Mouse (Mus musculus): ENCODE data around the gene Ptpn7.
"Not testable (repeated sequence)": the region's sequence is repeated elsewhere in the genome, so short reads cannot be mapped to it uniquely, and the experiment has no call there.

The Ptpn7 gene

DNA sequence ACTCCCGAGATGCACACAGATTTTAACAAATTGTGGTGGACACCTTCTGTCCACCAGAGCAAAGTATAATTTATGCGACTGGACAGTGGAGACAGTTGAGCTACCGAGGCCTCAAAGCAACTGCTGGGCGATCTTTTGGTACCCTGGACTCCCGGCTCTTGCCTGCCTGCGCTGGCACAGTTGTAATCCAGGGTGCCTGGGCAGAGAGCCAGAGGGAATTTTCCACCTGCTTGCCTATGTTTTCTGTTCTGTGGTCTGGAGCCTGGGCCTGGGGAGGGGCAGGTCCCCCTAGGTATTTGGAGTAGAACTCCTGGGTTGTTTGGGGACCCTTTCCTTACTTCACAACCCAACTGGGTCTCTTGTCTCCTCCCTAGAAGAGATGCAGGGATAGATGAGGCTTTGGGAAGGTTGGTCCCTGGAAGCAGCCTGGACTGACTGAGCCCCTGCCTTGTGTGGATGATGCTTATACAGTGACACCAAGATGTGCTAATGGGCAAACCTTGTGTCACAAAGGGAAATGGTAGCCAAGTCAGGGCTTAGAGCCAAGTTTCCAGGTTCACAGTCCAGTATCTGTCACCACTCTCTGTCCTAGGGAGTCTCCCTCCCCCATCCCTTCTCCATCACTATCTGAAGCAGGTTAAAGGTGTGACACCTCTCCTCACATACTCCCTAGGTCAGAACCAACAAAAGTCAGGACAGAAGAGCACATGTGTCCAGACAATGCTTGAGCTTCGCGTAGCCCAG lies 49.6 kb downstream of the Ptpn7 start:
- ATAC-seq (ENCODE audit: insufficient number of reproducible peaks, low FRiP score, low TSS enrichment): no peak

DNA sequence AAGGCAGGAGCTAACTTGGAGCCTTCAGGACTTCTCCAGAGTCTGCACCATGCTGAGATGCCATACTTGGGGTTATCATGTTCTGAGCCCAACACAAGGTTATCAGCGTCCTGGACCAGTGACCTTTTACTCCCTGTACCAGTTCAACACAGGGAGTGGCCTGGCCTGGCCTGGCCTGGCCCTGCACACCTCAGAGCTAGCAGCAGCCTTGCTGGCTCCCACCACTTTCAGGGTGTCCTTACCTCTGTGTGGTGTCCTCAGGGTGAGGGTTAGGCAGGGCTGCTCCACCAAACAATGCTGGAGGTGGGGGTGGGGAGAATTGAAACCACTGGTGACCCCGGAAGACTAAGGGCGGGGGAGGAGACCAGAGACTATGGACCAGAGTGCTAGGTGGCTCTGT lies 50.5 kb downstream of the Ptpn7 start:
- ATAC-seq (ENCODE audit: insufficient number of reproducible peaks, low FRiP score, low TSS enrichment): no peak

DNA sequence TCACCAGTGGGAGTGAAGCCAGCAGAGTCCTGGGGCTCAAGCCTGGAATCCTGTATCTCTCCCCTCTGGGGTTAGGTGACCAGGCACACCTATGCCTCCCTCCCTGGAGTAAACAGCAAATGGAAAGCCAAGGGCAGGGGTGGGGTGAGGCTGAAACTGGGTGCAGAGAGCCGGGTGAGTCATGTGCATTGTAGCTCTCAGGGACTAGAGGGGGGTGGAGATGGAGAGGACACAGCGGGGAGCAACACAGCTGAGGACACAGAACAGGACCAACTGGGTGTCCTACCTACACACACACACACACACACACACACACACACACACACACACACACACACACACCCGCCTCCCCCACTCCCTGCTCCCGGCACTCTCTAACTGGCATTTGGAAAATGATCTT lies 50.9 kb downstream of the Ptpn7 start:
- ATAC-seq (ENCODE audit: insufficient number of reproducible peaks, low FRiP score, low TSS enrichment): no peak

DNA sequence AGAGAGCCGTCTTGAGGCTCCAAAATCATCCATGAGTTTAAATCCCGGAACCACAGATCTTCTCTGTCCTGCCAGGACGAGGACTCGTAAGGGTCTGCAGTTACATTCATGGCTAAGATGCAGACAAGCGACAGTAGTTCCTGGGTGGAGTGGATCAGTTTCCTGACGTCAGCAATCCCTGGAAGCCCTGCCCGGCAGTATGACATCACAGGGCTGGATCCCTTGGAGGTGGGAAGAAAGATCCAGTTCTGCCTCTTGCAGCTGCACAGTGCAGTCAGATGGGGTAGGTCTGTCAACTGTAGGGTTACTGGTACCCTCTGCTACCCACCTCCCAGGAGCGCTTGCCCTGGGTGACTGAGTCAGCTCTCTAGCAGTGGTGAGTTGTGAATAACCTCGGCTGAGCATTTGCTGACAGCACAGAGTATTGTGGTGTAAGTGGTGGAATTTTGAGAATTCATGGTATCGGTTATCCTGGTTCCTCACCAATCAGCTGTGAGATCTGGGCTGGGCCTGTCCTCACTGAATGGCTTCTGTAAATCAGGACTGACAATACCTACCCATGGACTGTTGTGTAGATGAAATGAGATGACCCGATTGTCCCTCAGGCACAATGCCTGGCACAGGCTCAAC lies 51.6 kb downstream of the Ptpn7 start:
- no peak for ATAC-seq (ENCODE audit: insufficient number of reproducible peaks, low FRiP score, low TSS enrichment)

DNA sequence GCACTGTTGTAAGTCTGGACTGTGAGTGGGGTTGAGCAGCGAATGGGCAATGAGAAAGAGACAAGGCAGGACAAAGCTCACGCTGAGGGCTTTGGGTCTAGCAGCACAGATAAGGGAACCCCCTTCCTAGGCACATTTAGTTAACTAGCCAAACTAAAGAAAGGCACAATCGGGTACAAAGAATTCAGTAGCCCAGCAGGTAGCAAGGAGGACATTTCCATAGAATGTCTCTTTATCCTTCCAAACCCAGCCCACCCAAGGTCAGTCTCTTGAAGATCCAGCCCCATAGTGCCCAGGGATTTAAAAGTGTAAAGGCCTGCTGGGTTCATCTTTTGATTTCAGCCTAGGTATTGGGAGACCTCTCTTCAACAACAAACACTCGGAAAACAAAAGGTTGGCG lies 53.4 kb downstream of the Ptpn7 start:
- no peak for ATAC-seq (ENCODE audit: insufficient number of reproducible peaks, low FRiP score, low TSS enrichment)

DNA sequence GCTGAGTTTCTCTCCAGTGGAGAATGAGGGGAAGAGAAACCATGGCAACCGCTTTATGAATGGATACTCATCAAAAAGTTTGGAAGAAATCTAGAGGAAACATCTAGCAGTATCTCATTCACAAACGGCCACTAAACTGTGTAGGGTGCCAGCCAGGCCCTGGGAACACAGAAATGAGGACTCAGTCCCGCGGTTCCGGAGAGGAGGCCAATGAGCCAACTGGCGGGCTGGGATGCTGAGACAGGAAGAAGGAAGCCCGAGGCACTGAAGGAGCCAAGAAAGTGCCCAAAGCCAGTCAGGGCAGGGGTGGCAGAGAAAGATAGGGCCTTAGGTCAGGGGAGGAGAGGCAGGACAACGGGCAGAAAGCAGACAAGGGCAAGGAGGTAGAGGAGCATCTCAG lies 53.9 kb downstream of the Ptpn7 start:
- no peak for ATAC-seq (ENCODE audit: insufficient number of reproducible peaks, low FRiP score, low TSS enrichment)

DNA sequence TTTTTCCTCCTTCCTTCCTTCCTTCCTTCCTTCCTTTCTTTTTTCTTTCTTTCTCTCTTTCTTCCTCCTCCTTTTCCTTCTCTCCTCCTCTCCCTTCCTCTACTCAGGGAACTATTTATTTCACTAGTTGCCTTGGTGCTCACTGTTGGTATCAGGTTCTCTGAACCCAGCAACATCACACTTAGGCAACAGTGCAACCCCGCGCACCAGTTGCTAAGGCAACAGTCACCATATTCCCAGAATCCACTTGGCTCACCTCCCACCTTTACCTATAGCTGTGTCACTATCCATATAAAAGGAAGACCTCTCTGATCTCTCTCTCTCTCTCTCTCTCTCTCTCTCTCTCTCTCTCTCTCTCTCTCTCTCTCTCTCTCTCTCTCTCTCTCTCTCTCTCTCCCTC lies 54.5 kb downstream of the Ptpn7 start:
- ATAC-seq (ENCODE audit: insufficient number of reproducible peaks, low FRiP score, low TSS enrichment): not testable (repeated sequence)

DNA sequence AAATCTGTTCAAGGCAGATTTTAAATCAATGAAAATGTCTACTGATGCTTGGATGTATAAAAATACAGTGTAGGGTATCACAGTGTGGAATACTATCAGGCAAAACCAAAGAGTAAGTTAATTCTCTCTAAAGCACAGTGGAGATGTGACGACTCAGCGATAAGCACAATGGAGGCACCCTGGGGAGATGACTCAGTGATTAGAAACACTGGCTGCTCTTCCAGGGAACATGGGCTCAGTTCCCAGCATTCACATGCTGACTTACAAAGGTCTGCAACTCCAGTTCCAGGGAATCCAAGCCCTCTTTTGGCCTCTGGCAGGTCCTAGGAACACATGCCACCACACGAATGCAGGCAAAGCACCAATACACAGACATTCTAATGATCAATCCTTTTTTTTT lies 55.7 kb downstream of the Ptpn7 start:
- no peak for ATAC-seq (ENCODE audit: insufficient number of reproducible peaks, low FRiP score, low TSS enrichment)

DNA sequence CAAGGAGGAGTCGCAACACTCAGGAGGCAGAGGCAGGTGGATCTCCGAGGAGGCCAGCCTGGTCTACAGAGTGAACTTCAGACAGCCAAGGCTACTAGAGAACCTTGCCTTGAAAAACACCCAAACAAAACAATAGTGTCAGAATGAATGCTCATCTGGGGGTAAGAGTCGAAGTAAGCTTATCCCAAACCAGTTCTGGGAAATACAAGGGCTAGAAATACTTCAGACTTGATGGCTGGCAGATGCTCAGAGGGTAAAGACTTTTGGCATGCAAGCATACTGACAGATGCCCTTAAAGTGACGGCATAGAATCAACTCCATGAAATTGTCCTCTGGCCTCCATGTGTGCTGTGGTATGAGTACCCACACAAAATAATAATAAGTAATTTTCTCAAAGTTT lies 56.7 kb downstream of the Ptpn7 start:
- no peak for ATAC-seq (ENCODE audit: insufficient number of reproducible peaks, low FRiP score, low TSS enrichment)

DNA sequence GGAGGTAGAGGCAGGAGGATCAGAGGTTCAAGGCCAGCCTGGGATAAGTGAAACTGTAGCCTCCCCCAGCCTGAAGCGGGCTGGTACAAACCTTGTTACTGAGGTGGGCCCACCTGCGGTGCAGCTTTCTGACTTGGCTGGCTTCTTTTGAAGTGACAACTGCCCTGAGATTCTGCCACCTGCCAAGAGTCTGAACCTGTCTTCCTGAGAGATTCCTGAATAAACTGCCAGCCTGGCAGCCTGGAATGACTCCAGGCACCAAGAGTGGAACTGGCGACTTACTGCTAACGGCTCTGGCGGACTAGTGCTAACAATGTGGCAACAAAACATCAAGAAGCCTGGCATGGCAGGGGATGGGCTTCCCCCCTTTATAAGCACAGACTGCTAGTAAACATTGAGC lies 61.8 kb downstream of the Ptpn7 start:
- not testable (repeated sequence) for ATAC-seq (ENCODE audit: insufficient number of reproducible peaks, low FRiP score, low TSS enrichment)
